Mouse (Mus musculus): Measurements from ENCODE around the gene Adgrl2. TPM values are rescaled to one million over a fixed set of nuclear protein-coding genes. Genes with fewer than 3 reads are reported as not detected.

Adgrl2 gene
- 82.1 and 91.9 TPM in 2 replicates for total RNA-seq (2021)
- long read RNA-seq, partial matches to known transcripts: 6 of 15 reads
- long read RNA-seq, other reads (novel, unspliced or antisense): 9 of 15 reads

DNA sequence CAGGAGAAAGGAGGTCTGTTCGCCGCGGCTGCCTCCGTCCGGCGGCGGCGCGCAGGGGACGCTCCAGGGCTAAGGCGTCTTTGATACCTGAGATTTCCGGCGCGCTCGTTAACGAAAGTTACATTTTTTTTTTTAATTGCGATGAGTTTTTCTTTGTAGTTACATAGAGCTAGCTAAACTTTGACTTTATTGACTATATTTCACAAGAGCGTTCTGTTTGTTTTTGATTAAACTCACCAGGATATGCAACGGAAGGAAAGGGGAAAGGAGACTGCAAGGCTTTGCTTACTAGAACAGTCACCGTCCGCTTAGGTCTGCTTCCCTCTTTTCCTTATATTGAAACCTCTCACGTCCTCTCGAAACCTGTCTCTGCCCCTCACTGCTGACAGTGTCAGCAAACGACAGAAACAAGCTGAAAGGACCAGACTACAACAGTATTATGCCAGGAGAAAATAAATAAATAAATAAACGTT lies at the start of gene Adgrl2:
Gene Adgrl2 (minus strand): TSS at position 25 of the 473 bp plus-strand sequence.
- peak; percentile 71 for DNase-seq

DNA sequence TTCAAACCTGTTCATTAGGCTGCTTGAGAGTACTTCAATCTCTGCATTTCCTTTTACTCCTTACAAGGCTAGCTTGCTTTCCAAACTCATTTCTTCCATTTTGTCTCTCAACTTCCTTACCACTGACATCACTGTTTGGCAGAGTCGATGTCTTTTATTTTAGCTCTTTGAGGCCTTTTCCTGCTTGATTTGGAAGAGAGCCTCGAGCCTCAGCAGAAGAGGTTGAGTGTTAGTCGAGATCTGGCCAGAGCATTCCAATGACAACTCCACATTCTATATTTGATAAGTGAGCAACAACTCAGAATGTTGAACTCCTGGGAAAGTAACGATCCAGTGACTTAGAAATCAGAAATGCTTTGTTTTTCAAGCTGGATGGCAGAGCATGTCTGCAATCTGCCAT lies 48.4 kb upstream of the Adgrl2 start:
- no peak for DNase-seq

DNA sequence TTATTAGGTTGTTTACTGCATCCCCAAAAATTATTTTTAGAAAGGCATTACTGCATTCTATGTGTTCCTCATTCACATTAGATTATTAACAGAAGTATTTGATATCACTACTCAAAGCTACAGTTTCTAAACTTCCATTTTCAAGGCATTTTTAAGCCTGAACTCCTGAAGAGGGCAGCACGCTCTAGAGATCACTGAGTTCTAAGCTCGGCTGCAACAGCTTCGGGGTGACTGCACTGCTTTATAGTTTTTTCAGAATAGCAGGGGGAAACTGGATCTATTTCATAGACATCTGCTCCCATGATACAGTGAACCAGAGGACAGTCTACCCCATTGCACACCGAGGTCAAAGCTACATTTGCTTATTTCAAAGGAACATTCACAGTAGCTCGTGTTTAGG lies 29.6 kb upstream of the Adgrl2 start:
- DNase-seq: no peak

DNA sequence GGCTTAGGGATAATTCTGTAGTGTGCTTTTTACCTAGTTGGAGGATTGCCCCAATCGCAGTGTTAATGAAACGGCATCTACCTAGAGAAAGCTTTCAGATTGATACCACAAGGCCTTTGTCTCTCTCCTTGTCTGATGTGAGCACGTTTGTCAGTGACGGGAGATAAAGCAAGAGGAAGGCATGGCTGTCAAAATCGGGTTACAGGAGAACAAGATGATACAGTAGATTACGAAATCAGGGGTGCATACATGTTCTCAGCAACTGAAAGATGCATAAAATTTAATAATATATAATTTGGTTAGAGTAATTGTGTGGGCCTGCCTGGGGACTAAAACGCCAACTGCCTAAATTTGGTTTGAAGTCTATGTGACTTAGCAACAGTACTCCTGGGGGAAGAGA lies 19.0 kb upstream of the Adgrl2 start:
- DNase-seq: no peak

DNA sequence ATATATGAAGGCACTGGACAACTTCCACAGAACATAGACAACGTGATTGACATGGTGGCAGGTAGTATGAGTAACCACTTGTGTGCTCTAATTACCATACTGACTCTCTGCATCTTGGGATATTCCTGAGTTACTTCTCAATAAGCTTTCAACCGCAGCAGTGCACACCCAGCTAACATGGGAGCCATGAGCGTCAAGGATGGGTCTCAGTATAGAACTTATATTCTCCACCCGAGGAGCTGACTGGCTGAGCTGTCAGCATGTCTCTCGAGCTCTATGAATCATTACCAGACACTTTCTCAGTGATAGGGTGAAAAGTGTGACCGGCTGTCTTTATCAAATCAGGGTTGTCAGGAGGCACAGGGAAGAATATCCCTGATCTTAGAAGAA lies 18.3 kb upstream of the Adgrl2 start:
- DNase-seq: no peak

DNA sequence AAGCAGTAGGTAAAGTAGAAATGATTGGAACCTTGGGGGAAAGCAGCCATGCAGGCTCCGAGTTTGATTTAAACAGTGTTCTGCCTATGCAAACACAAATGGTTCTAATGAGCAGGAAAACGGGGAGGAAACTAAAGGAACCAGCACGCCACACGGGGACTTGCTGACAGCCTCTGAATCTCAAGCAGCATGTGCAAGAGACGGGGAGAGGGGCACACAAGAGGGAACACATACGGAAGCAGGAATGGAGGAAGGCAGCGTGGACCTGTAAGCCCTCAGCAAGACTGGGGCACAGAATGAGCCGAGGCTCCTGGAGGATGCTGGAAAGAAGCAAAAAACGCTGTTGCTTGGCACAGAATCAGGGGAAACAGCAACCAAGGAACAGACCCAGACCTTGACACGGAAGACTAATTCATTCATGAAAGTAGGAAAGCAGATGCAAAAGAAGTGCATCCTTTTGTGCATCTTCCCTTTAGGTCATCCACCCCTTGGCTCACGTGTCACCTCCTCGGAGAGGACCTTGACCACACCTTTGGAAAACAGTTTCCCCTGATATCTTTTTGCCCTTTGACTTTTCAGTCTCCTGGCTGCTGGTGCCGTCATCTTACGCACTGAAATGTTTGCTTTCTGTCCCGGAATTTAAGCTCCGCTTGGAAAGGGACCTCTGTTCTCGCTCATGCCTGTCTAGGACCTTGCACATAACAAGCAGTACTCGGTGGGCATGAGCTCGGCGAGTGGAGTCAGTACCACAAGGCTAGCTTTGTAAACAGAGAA lies 17.7 kb upstream of the Adgrl2 start:
- no peak for DNase-seq

DNA sequence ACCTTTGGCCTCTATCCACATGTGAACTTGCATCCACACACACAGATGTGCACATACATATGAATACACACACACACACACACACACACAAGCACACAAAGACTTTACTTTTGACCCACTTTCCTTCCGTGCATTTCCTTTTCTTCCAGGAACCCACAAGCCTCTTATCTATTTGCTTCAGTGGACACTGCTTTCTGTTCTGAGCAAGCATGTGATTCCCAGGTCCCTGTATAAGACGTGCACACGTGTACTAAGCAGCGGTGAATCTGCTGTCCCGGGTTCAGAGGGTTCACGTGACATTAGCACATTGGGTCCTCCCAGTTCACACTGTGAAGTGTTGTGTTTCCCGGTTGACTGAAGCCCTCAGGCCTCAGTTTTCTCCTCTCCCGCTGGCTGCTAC lies 11.0 kb upstream of the Adgrl2 start:
- no peak for DNase-seq

DNA sequence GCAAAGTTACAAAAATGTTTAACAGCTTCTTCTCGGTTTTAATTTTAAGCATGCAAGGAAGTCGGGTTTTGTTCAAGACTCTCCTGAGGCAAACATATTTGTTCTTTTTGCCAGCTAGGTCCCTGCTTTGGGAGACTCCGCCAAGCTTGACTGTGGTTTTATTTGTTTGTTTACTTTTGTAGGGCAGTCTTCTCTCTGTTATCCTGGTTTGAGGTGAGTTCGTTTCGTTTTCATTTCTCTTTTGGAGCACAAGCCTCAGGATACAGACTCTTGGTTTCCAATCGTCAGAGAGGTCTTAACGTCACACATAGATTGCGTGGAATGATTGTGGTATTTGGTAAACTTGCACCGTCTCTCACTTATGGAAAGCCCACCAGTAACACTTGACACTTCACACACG lies 8.3 kb upstream of the Adgrl2 start:
- DNase-seq: no peak

DNA sequence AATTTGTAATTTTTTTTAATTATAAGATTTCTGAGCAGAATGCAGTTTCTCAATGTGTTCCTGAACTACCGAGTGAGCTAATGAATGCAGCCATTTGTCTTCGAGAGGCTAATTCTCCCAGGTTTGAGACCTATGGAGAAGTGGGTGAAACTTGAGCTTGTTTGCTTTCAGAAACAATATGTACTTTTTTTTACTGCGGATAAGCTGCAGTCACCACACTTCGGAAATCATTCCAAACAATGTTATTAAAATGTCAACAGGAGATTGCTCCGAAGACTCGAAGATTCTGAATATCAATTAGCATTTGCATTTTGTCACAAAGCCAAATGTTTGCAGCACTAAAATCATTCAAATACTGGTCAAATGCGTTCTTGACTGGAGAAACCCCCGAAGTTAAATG lies 701 bp upstream of the Adgrl2 start:
- DNase-seq: no peak

DNA sequence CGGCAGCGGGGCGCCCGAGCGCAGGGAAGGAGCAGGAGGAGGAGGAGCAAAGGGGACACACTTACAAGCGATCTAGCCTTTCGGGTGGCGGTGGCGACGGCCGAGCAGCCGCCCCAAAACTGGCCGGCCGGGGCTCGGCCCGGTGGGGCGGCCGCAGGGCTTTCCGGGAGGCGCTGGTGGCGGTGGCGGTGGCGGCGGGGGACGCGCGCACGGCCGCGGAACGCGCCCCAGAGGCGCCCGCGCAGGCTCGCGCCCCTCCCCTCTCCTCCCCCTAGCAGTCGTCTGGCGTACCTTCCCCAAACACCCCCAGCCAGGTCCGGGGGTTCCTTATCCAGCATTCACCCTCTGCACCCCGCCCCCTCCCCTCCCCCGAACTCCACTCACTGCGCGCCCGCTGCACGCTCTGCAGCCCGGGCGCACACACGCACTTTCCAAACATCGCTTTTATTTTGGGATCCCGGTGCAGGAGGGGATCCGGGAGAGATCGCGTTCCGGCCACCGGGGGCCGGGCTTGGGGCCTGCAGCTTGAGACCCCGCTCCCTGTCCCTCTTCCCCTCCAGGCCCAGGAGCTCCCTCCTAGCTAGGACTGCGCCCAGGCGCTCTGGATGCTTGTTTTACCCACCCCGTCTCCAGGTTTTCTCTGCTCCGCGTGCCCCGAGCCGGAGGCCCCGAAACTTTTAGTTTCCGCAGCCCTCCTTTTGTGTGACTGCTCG lies 381 bp downstream of the Adgrl2 start:
- peak; percentile 74 for DNase-seq

DNA sequence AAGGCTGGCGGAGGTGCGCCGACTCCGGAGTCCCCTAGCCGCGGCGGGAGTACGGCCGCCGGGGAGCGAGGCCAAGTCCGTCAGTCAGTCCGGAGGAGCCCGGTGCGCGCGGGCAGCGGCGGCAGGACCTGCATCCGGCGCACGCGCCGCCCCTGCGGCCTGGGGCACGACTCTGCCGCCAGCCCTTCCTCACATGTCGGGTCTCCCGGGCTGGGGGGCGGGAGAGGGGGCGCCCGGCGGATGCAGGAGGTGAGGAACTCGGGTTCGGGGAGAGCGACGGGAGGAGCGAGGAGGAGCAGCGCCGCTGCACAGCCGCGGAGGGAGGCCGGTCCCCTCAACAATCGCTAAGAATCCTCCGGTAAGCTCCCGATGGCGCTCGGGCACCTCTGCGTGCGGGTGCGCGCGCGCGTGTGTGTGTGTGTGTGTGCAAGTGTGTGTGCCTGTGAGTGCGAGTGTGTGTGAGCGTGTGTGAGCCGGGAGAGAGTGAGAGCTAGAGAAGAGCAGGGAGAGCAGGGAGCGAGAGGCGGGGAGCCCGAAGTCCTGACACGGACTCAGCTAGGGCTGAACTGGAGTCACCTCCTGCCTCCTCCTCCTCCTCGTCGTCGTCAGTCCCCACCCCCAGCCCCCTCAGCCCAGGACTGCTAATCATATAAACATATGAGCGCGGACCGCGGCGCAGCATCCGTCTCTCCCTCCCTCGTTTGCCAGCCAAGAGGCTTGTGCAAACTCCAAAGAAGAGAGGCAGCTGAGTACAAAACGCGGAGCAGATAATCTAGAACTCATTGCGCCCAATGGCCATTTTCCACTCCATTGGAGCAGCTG lies 1.1 kb downstream of the Adgrl2 start:
- peak; percentile 87 for DNase-seq

DNA sequence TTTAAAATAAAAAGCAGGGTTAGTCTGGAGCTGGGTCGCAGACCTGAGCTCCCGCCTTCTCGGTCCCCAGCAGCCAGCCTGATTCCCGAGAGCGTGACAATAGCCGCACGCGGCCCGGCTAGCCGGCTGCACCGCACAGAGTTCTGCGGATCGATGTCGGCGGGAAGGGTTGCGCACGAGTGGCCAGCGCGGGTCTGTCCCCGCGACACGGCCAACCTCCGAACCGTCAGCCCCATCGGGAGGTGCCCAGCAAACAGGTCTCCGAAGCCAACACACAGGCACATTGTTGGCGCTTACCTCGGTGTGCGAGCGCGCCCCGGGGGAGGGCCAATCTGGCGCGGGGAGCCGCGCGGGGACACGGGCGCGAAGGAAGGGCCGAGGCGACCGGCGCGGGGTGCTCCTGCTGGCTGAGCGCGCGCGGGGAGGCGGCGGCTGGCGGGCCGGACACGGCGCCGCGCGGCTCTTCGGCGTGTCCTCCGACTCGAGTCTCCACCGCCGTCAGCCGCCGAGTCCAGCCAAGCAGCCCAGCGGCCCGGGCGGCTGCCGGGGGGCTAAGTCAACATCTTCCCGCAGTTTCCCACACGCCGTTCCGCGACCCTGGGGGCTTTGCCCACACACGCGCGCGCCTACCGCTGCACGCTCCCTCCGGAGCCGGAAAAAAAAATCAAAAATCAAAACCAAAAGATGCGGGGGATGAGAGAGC lies 1.9 kb downstream of the Adgrl2 start:
- peak; percentile 62 for DNase-seq

DNA sequence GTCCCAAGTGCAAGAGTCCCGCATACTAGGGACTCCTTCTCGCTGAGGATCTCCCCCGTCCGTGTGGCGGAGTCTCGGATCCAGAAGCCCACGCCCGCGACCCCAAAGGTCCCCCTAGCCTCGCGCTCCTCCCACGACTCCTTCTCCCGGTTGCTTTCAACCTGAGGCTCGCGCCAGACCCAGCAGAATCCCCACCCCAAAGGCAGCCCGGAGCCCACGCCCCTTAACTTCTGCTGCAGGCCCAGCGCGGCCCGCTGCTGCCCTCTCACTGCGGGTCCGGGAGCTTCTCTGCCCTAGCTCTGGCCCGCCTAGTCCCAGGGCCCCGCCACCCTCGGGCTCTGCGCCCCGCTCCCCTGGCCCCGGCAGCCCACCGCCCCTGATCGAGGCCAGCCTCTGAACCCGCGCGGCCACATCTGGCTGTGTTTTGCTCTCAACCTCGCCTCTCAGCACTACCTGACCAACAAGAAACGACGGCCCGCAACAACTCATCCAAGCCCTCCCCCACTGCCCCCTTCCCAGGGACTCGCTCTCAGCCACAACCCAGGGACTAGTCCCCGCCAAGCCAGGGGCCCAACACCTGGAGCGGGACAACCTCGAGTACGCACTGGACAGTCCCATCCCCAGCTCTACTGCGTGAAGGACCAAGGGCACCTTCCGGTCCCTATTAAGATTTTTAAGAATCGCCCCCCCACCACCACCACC lies 2.6 kb downstream of the Adgrl2 start:
- DNase-seq: peak; percentile 86

DNA sequence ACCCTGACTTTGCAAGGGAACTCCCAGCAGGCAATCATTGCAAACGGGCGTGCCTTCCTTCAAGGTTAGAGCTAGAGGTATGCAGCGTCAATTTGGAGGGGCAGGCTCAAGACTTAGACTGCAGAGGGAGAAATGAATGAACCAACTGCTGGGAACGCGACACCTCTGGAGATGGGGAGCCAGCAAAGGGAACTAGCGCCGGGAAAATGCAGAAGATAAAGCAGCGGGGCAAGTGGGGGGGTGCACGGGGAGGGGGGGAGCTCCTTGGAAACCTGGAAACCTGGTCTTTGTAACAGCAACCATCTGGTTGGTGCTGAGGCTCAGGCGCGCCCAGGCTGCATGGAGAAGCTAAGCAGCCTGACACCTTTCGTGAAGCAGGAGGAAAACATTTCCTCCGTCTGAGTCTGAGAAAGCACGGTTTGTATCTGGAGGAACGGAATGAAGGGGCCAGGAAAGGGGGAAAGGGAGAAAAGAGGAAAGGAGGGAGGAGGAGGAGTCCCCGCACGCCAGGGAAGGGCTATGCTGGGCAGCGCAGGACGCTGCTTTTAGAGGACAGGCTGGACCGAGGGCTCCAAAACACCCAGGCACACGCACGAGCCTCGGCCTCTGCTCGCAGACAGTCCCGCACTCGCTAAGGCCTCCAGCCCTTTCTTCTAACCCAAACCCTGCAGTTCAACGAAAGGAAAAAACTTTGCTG lies 3.3 kb downstream of the Adgrl2 start:
- DNase-seq: peak; percentile 26

DNA sequence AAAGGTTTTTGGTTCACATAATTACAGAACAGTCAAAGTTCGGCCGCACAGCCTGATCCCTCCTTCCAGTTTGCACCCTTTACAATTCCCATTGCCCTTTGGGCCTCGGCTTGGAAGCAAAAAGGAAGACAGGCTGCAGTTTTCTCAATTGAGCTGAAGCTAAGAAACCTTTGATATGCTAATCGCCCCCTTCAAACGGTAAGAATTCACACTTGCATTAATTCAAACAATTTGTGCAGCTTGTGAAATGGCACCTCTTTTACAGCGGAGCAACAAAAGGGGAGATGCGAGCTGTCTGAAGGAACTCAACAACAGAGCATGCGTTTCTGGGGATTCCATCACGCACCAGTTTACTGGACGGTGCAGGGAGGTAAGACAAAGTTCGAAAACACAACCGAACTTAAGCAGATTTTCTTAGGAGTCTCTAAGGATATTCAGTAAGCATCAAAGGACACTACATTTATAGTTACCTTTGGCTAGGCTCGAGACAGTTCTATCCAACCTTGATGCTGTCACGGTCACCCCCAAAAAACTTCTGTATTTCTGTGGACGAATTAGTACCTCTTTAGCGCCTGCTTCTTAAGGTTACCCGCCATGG lies 4.0 kb downstream of the Adgrl2 start:
- DNase-seq: no peak

DNA sequence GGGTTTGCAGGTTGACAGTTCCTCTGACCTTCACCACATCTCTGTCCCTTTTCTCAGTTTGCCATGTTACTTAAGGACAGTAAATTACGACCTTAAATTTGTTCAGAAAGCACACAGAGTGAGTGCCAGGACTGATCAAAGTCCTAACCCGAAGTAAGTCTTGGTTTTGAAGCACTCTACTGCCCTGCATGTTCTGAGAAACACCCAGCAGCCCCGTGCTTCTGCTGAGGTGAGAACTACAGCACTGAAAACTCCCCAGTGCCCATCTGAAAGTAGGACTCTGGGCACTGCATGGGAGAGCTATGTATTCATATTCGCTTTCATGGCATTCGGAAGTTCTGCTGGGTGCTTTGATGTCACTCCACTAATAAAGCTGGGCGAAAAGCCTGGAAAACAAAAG lies 6.0 kb downstream of the Adgrl2 start:
- no peak for DNase-seq

DNA sequence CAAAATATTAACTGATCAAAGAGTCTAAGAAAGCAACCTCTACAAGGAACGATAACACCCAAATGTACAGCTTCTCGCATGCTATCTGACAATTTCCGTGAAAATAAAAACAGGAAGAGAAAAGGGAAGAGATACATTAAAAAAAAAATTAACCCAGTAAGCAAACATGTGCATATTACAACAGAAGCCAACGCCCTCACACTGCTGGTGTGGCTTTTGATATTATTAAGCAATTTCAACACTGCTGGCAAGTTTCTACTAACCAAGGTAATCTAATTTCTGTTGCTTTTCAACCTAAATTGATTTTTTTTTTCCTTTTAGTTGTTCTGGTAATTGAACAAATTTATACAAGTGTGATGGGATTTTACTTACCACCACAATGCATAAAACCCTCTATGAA lies 8.0 kb downstream of the Adgrl2 start:
- no peak for DNase-seq

DNA sequence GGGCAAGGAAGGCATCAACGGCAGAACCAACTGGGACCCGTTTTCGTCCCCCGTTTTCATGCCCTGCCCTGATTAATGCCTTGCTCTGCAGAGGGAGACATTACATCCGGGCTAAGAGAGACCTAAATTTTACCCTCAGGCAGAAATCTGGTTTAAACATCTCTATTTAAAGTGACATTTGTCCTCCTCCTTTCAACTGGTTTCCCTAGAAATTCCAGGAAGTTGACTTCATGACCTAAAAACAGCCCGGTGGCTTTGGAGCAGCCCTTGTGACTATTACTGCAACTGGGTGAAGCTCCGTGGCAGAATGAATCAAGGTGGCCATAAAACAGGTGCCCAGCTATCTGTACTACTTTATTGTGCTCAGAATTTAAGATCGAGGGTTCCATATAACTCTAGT lies 8.6 kb downstream of the Adgrl2 start:
- no peak for DNase-seq

DNA sequence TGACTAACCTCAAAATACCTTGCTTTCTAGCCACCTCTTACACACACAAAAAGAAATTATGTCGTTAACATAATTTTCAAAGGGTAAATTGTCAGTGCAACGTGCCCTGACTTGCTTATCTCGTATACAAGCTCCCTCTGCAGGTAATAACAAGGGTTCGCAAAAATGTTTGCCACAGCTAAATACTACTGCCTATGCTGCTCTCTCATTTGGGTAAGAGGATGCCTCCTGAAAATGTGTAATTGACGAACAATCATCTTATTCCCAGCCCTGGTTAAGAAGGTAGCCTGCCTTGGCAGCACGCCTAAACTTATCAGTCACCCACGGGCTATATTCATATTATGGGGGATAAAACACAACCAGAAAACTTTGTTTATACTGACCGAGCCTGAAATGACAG lies 11.8 kb downstream of the Adgrl2 start:
- no peak for DNase-seq

DNA sequence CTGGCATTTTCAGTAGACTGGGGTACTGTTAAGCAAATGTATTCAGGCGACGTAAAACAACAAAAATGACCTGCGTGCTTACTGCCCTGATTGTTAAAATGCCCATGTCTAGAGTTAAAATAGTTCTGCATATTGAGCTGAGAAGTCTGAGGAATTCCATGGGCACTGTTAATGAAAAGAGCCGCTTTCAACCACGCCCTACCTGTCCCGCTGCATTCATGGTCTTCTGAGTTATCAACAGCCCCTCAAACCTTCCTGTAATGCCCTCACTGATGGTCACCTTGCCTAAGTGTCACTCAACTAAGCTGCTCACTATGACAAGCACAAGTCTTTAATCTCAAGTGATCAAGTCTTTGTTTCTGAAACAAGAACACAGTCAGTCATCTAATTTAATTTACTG lies 12.5 kb downstream of the Adgrl2 start:
- DNase-seq: no peak
